18 mouse cellular contexts compared by ENCODE assay signal in genomic region chr14:120367589-120367988, GRCm38 (mm10).
DNase-seq lines count a peak whose midpoint lies in the region; ATAC-seq and TF ChIP-seq lines count a peak whose summit lies in the region.
"Had no signal": no experiment of that assay in that cellular context is flagged by ENCODE, and none has a peak within 500 bp of the region (broad histone marks: within the 10 kb centered on the region; RNA-seq: fewer than 3 reads in every experiment).

No protein-coding gene starts in this region.

- no peaks in the 10 kb centered on the region for H3K36me3 ChIP-seq in hindbrain, embryonic 10.5 days
- no peaks in the 10 kb centered on the region for H3K36me3 ChIP-seq in hindbrain, embryonic 12.5 days
- H3K36me3 ChIP-seq: embryonic facial prominence, embryonic 12.5 days; forebrain, embryonic 15.5 days; hindbrain, embryonic 13.5 days had no signal

- peaks cover 24% of the 10 kb centered on the region for H3K4me1 ChIP-seq in hindbrain, embryonic 10.5 days (replicated peaks)
- peaks cover 16% of the 10 kb centered on the region for H3K4me1 ChIP-seq in hindbrain, embryonic 12.5 days
- H3K4me1 ChIP-seq: forebrain, embryonic 15.5 days had no signal

- peak overlapping the region; percentile 85 for H3K27ac ChIP-seq in gastrocnemius, adult 2 months
- H3K27ac ChIP-seq in hindbrain, embryonic 10.5 days = peak overlapping the region; percentile 12; the same call in 1 of the 2 replicates
- H3K27ac ChIP-seq in hindbrain, embryonic 12.5 days = no peak overlapping the region
- peak overlapping the region; percentile 70; the same call in 1 of the 2 replicates for H3K27ac ChIP-seq in left cerebral cortex, adult 2 months
- H3K27ac ChIP-seq: embryonic facial prominence, embryonic 12.5 days; forebrain, embryonic 15.5 days; hindbrain, embryonic 13.5 days; hindbrain, postnatal 0 days had no signal

- TF ChIP-seq CTCF in gastrocnemius, adult 2 months (IDR thresholded peaks at IDR 0.05) = no peak
- TF ChIP-seq CTCF in left cerebral cortex, adult 2 months (IDR thresholded peaks at IDR 0.05) = no peak

- no peak overlapping the region for H3K4me3 ChIP-seq in gastrocnemius, adult 2 months
- H3K4me3 ChIP-seq in hindbrain, embryonic 10.5 days = no peak overlapping the region
- H3K4me3 ChIP-seq in hindbrain, embryonic 12.5 days = no peak overlapping the region
- H3K4me3 ChIP-seq in left cerebral cortex, adult 2 months = no peak overlapping the region
- H3K4me3 ChIP-seq: embryonic facial prominence, embryonic 12.5 days; forebrain, embryonic 15.5 days; heart, embryonic 13.5 days; hindbrain, embryonic 13.5 days had no signal

- no peak for DNase-seq in gastrocnemius, adult 2 months
- DNase-seq in gastrocnemius, postnatal 25 days = no peak
- DNase-seq in hindbrain, embryonic 10.5 days (ENCODE audit: low spot score) = no peak
- DNase-seq in left cerebral cortex, adult 2 months (ENCODE audit: extremely low spot score in 1 of 2, low spot score in 2 of 2) = no peak
- DNase-seq in left cerebral cortex, postnatal 10 days (ENCODE audit: extremely low spot score in 1 of 2, low spot score in 2 of 2) = no peak
- DNase-seq: B cell, adult 2 months; cerebellum, adult 11 months; cerebellum, adult 8-10 months; cerebellum, postnatal 25 days; gastrocnemius, postnatal 10 days had no signal

- intact Hi-C loops in gastrocnemius, adult 2 months (cut with DNase I) = loop anchor here (5.0 kb wide), 1 partner anchor 90 kb away; the partner anchor contains the start of gene Mbnl2
- intact Hi-C loops in left cerebral cortex, adult 2 months (cut with DNase I) = no loop called here
- intact Hi-C loops in left cerebral cortex, postnatal 10 days (cut with DNase I) = no loop called here

- no peaks in the 10 kb centered on the region for H3K27me3 ChIP-seq in hindbrain, embryonic 10.5 days (ENCODE audit: insufficient read depth, poor library complexity, severe bottlenecking)
- no peaks in the 10 kb centered on the region for H3K27me3 ChIP-seq in hindbrain, embryonic 12.5 days
- H3K27me3 ChIP-seq: embryonic facial prominence, embryonic 12.5 days; forebrain, embryonic 15.5 days; heart, embryonic 13.5 days; hindbrain, embryonic 13.5 days had no signal

- 91% methylated on average over 4 of the region's 4 CpGs for WGBS in hindbrain, embryonic 10.5 days
- WGBS in hindbrain, embryonic 12.5 days = 88% methylated on average over 4 of the region's 4 CpGs

- no peaks in the 10 kb centered on the region for H3K9me3 ChIP-seq in hindbrain, embryonic 10.5 days
- no peaks in the 10 kb centered on the region for H3K9me3 ChIP-seq in hindbrain, embryonic 12.5 days (replicated peaks)
- H3K9me3 ChIP-seq: embryonic facial prominence, embryonic 12.5 days; forebrain, embryonic 15.5 days; heart, embryonic 13.5 days; hindbrain, embryonic 13.5 days had no signal

- no peak for ATAC-seq in hindbrain, embryonic 12.5 days (ENCODE audit: low FRiP score)
- ATAC-seq in inflammation-experienced regulatory T-cells, adult 6 months = no peak
- ATAC-seq: CD4-positive, CD25-positive, alpha-beta regulatory T cell, adult 4 months; forebrain, embryonic 15.5 days; hindbrain, postnatal 0 days had no signal

- H3K4me2 ChIP-seq in hindbrain, embryonic 12.5 days (replicated peaks) = no peak overlapping the region
- H3K4me2 ChIP-seq: embryonic facial prominence, embryonic 12.5 days; forebrain, embryonic 15.5 days; heart, embryonic 13.5 days; hindbrain, embryonic 13.5 days had no signal

- no peak overlapping the region for H3K9ac ChIP-seq in hindbrain, embryonic 12.5 days
- H3K9ac ChIP-seq: embryonic facial prominence, embryonic 12.5 days; forebrain, embryonic 15.5 days; heart, embryonic 13.5 days; hindbrain, embryonic 13.5 days had no signal
